In the genomic region with DNA sequence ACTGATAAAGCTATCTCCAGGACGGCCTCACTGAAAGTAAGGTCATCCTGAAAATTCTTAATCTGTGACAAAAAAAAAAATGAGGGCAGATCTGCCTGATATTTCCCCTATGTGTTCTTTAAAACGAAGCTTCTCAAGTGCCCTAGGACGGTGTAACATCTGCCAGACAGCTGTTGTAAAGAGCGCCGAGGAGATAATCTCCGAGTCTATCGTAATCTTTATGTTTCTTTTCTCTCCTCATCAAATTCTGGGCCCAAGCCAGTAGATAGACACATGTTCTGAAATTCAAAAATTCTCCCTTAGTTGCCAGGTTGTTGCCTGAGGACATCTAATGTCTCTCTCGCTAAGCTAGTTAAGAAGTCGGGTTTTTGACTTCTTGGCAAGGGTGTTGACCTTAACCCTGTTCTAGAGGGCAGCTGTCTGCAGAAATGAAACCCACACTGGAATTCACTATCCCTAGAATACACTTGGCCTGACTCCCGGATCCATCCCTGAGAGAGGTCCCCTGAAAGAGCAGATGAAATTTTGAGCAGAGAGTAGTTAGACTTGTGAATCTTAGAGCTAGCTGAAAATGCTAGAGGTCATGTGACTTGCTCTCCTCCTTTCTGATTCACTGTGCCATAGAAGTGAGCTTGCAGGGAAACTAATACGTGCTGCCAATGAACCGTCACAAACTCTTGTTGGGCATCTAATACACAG, we compare ENCODE assay signal across 19 mouse cellular contexts.
DNase-seq lines count a peak whose midpoint lies in the region; ATAC-seq and TF ChIP-seq lines count a peak whose summit lies in the region.
"Had no signal": no experiment of that assay in that cellular context is flagged by ENCODE, and none has a peak within 500 bp of the region (broad histone marks: within the 10 kb centered on the region; RNA-seq: fewer than 3 reads in every experiment).

No protein-coding gene starts in this region.

- no peak overlapping the region for H3K4me3 ChIP-seq in heart, postnatal 0 days (ENCODE audit: low read depth, low read length)
- no peak overlapping the region for H3K4me3 ChIP-seq in heart, embryonic 10.5 days
- no peak overlapping the region for H3K4me3 ChIP-seq in lung, embryonic 16.5 days (ENCODE audit: low read length)
- H3K4me3 ChIP-seq in stomach, embryonic 16.5 days (replicated peaks; ENCODE audit: low read length), result no peak overlapping the region
- H3K4me3 ChIP-seq in forebrain, embryonic 11.5 days (ENCODE audit: low read depth, low read length), result no peak overlapping the region
- H3K4me3 ChIP-seq: hindbrain, embryonic 13.5 days; limb, embryonic 12.5 days; liver, embryonic 15.5 days; midbrain, embryonic 12.5 days; neural tube, embryonic 13.5 days had no signal

- H3K36me3 ChIP-seq in heart, postnatal 0 days (replicated peaks; ENCODE audit: control insufficient read depth, insufficient read depth, low read length), result no peaks in the 10 kb centered on the region
- H3K36me3 ChIP-seq in heart, embryonic 10.5 days, result no peaks in the 10 kb centered on the region
- no peaks in the 10 kb centered on the region for H3K36me3 ChIP-seq in lung, embryonic 16.5 days (ENCODE audit: control insufficient read depth, insufficient read depth, low read length)
- H3K36me3 ChIP-seq in stomach, embryonic 16.5 days (ENCODE audit: control insufficient read depth, insufficient read depth, low read length), result no peaks in the 10 kb centered on the region
- H3K36me3 ChIP-seq in forebrain, embryonic 11.5 days (ENCODE audit: control insufficient read depth, insufficient read depth, low read length), result no peaks in the 10 kb centered on the region
- H3K36me3 ChIP-seq: hindbrain, embryonic 13.5 days; limb, embryonic 12.5 days; liver, embryonic 15.5 days; midbrain, embryonic 12.5 days; neural tube, embryonic 13.5 days had no signal

- no peak overlapping the region for H3K27ac ChIP-seq in heart, postnatal 0 days (ENCODE audit: low read depth)
- no peak overlapping the region for H3K27ac ChIP-seq in heart, embryonic 10.5 days
- H3K27ac ChIP-seq in lung, embryonic 16.5 days (ENCODE audit: low read length), result no peak overlapping the region
- peak overlapping the region; percentile 34; the same call in 1 of the 2 replicates for H3K27ac ChIP-seq in stomach, embryonic 16.5 days (ENCODE audit: low read length)
- H3K27ac ChIP-seq in forebrain, embryonic 11.5 days (ENCODE audit: low read depth, low read length), result no peak overlapping the region
- H3K27ac ChIP-seq: hindbrain, embryonic 13.5 days; limb, embryonic 12.5 days; liver, embryonic 15.5 days; midbrain, embryonic 12.5 days; neural tube, embryonic 13.5 days had no signal

- H3K9ac ChIP-seq in heart, postnatal 0 days (replicated peaks; ENCODE audit: low read depth, low read length), result no peak overlapping the region
- no peak overlapping the region for H3K9ac ChIP-seq in lung, embryonic 16.5 days (ENCODE audit: low read length)
- no peak overlapping the region for H3K9ac ChIP-seq in stomach, embryonic 16.5 days (ENCODE audit: low read length)
- H3K9ac ChIP-seq in forebrain, embryonic 11.5 days (ENCODE audit: low read length), result no peak overlapping the region
- H3K9ac ChIP-seq: hindbrain, embryonic 13.5 days; limb, embryonic 12.5 days; liver, embryonic 15.5 days; midbrain, embryonic 12.5 days; neural tube, embryonic 13.5 days had no signal

- H3K9me3 ChIP-seq in heart, postnatal 0 days (replicated peaks; ENCODE audit: control insufficient read depth, low read length), result 0 out of 2 replicates have a peak, but pooled peaks cover 5% of the 10 kb centered on the region
- no peaks in the 10 kb centered on the region for H3K9me3 ChIP-seq in heart, embryonic 10.5 days
- H3K9me3 ChIP-seq in lung, embryonic 16.5 days (ENCODE audit: control insufficient read depth, low read length), result no peaks in the 10 kb centered on the region
- H3K9me3 ChIP-seq in stomach, embryonic 16.5 days (replicated peaks; ENCODE audit: control insufficient read depth, low read length), result no peaks in the 10 kb centered on the region
- no peaks in the 10 kb centered on the region for H3K9me3 ChIP-seq in forebrain, embryonic 11.5 days (ENCODE audit: control insufficient read depth, low read length)
- H3K9me3 ChIP-seq: liver, embryonic 15.5 days; midbrain, embryonic 12.5 days had no signal

- H3K4me2 ChIP-seq in heart, postnatal 0 days (ENCODE audit: low read depth, low read length), result peak overlapping the region; percentile 3; the same call in 1 of the 2 replicates
- H3K4me2 ChIP-seq in lung, embryonic 16.5 days (ENCODE audit: low read depth, low read length), result no peak overlapping the region
- H3K4me2 ChIP-seq in stomach, embryonic 16.5 days (ENCODE audit: low read depth, low read length), result no peak overlapping the region
- H3K4me2 ChIP-seq in forebrain, embryonic 11.5 days (ENCODE audit: low read depth, low read length, severe bottlenecking), result no peak overlapping the region
- H3K4me2 ChIP-seq: hindbrain, embryonic 13.5 days; limb, embryonic 12.5 days; liver, embryonic 15.5 days; midbrain, embryonic 12.5 days; neural tube, embryonic 13.5 days had no signal

- DNase-seq in adrenal gland, postnatal 10 days, result peak; percentile 27
- DNase-seq in adrenal gland, adult 2 months, result no peak
- no peak for DNase-seq in heart, postnatal 0 days (ENCODE audit: low spot score)
- no peak for DNase-seq in heart, embryonic 10.5 days (ENCODE audit: low spot score)
- no peak for DNase-seq in lung, postnatal 25 days (ENCODE audit: low spot score)
- no peak for DNase-seq in forebrain, embryonic 11.5 days (ENCODE audit: low spot score)
- DNase-seq: cerebellum, adult 2 months; cerebellum, postnatal 36 days; right cerebral cortex, adult 18-20 months; thymus, postnatal 36 days had no signal

- no peak for TF ChIP-seq EP300 in heart, postnatal 0 days (IDR thresholded peaks at IDR 0.05; ENCODE audit: low read depth)

- TF ChIP-seq CTCF in heart, postnatal 0 days (IDR thresholded peaks at IDR 0.05; ENCODE audit: low read depth), result no peak

- 47% methylated on average over 12 of the region's 12 CpGs for WGBS in heart, postnatal 0 days
- WGBS in heart, embryonic 10.5 days, result 70% methylated on average over 12 of the region's 12 CpGs
- WGBS in lung, embryonic 16.5 days, result 48% methylated on average over 12 of the region's 12 CpGs
- WGBS in stomach, embryonic 16.5 days, result 54% methylated on average over 12 of the region's 12 CpGs
- 84% methylated on average over 12 of the region's 12 CpGs for WGBS in forebrain, embryonic 11.5 days

- no peaks in the 10 kb centered on the region for H3K27me3 ChIP-seq in heart, postnatal 0 days (ENCODE audit: control insufficient read depth, insufficient read depth, low read length)
- H3K27me3 ChIP-seq in heart, embryonic 10.5 days (ENCODE audit: insufficient read depth, poor library complexity, severe bottlenecking), result no peaks in the 10 kb centered on the region
- no peaks in the 10 kb centered on the region for H3K27me3 ChIP-seq in lung, embryonic 16.5 days (ENCODE audit: control insufficient read depth, insufficient read depth, low read depth, low read length)
- no peaks in the 10 kb centered on the region for H3K27me3 ChIP-seq in stomach, embryonic 16.5 days (ENCODE audit: control insufficient read depth, insufficient read depth, low read length)
- no peaks in the 10 kb centered on the region for H3K27me3 ChIP-seq in forebrain, embryonic 11.5 days (ENCODE audit: control insufficient read depth, insufficient read depth, low read length)
- H3K27me3 ChIP-seq: limb, embryonic 12.5 days; liver, embryonic 15.5 days; neural tube, embryonic 13.5 days had no signal

- ATAC-seq in heart, postnatal 0 days (ENCODE audit: insufficient read depth, low read depth), result no peak; the same call in 1 of the 2 replicates
- ATAC-seq in lung, embryonic 16.5 days (ENCODE audit: low read depth), result peak; percentile 52
- peak; percentile 40; the same call in 1 of the 2 replicates for ATAC-seq in stomach, embryonic 16.5 days (ENCODE audit: insufficient read depth, low FRiP score)
- ATAC-seq in forebrain, embryonic 11.5 days (replicated peaks; ENCODE audit: low FRiP score), result no peak
- ATAC-seq: forebrain, embryonic 14.5 days; inflammation-experienced regulatory T-cells, adult 6 months had no signal

- peaks cover 12% of the 10 kb centered on the region; the same call in 1 of the 2 replicates for H3K4me1 ChIP-seq in heart, postnatal 0 days (ENCODE audit: control insufficient read depth, insufficient read depth)
- H3K4me1 ChIP-seq in heart, embryonic 10.5 days, result peaks cover 5% of the 10 kb centered on the region; the same call in 1 of the 2 replicates
- peaks cover 7% of the 10 kb centered on the region; the same call in 1 of the 2 replicates for H3K4me1 ChIP-seq in lung, embryonic 16.5 days (replicated peaks; ENCODE audit: control insufficient read depth, insufficient read depth, low read length)
- peaks cover 5% of the 10 kb centered on the region; the same call in 1 of the 2 replicates for H3K4me1 ChIP-seq in stomach, embryonic 16.5 days (ENCODE audit: control insufficient read depth, insufficient read depth, low read length)
- no peaks in the 10 kb centered on the region for H3K4me1 ChIP-seq in forebrain, embryonic 11.5 days (replicated peaks; ENCODE audit: control insufficient read depth, insufficient read depth, low read length)
- H3K4me1 ChIP-seq: limb, embryonic 12.5 days; liver, embryonic 15.5 days; midbrain, embryonic 12.5 days; neural tube, embryonic 13.5 days had no signal

Comparison
In these comparisons a context has a peak if more than half of its experiments do, and no peak if none do; other contexts are left out.
1. ATAC-seq: peak in lung, embryonic 16.5 days (single experiment) and stomach, embryonic 16.5 days (single experiment); none in heart, postnatal 0 days (single experiment) and forebrain, embryonic 11.5 days (single experiment).